Mouse (Mus musculus): ENCODE measurements around the gene Wnt10b.

The Wnt10b gene

GRCm38 (mm10) chr15:98796803-98797595 lies 19.0 kb upstream of the Wnt10b start:
- DNase-seq (ENCODE audit: low spot score in 2 of 2): no peak

- DNase-seq (ENCODE audit: low spot score in 2 of 2): no peak
Observed at GRCm38 (mm10) chr15:98793141-98793698, 15.3 kb upstream of the Wnt10b start.

- DNase-seq (ENCODE audit: low spot score in 2 of 2): no peak
Observed at GRCm38 (mm10) chr15:98792233-98793020, 14.5 kb upstream of the Wnt10b start.

- no peak for DNase-seq (ENCODE audit: low spot score in 2 of 2)
Observed at GRCm38 (mm10) chr15:98791771-98792170, 13.8 kb upstream of the Wnt10b start.

GRCm38 (mm10) chr15:98791221-98791620 lies 13.3 kb upstream of the Wnt10b start:
- no peak for DNase-seq (ENCODE audit: low spot score in 2 of 2)

- DNase-seq (ENCODE audit: low spot score in 2 of 2): no peak
Observed at GRCm38 (mm10) chr15:98790761-98791160, 12.8 kb upstream of the Wnt10b start.

GRCm38 (mm10) chr15:98789661-98790535 lies 11.9 kb upstream of the Wnt10b start, which contains the start of gene Wnt1:
Gene Wnt1 (plus strand): TSS chr15:98789857.
- DNase-seq (ENCODE audit: low spot score in 2 of 2): peak in 1 of 2 experiments; percentile 55

GRCm38 (mm10) chr15:98788972-98789660 lies 11.2 kb upstream of the Wnt10b start:
- DNase-seq (ENCODE audit: low spot score in 2 of 2): no peak

- no peak for DNase-seq (ENCODE audit: low spot score in 2 of 2)
Observed at GRCm38 (mm10) chr15:98787930-98788329, 10.0 kb upstream of the Wnt10b start.

GRCm38 (mm10) chr15:98785744-98786143 lies 7.8 kb upstream of the Wnt10b start:
- DNase-seq (ENCODE audit: low spot score in 2 of 2): no peak

- DNase-seq (ENCODE audit: low spot score in 2 of 2): no peak
Observed at GRCm38 (mm10) chr15:98781166-98781565, 3.2 kb upstream of the Wnt10b start.

GRCm38 (mm10) chr15:98780573-98780972 lies 2.6 kb upstream of the Wnt10b start:
- no peak for DNase-seq (ENCODE audit: low spot score in 2 of 2)

GRCm38 (mm10) chr15:98780075-98780474 lies 2.1 kb upstream of the Wnt10b start:
- DNase-seq (ENCODE audit: low spot score in 2 of 2): no peak

GRCm38 (mm10) chr15:98778806-98779205 lies 856 bp upstream of the Wnt10b start:
- DNase-seq (ENCODE audit: low spot score in 2 of 2): no peak

- DNase-seq (ENCODE audit: low spot score in 2 of 2): no peak
Observed at GRCm38 (mm10) chr15:98778191-98778770, 331 bp upstream of the Wnt10b start.

- DNase-seq (ENCODE audit: low spot score in 2 of 2): no peak
Observed at GRCm38 (mm10) chr15:98777005-98777616, 839 bp downstream of the Wnt10b start.

GRCm38 (mm10) chr15:98776280-98777004 lies 1.5 kb downstream of the Wnt10b start:
- DNase-seq (ENCODE audit: low spot score in 2 of 2): no peak

GRCm38 (mm10) chr15:98775533-98775932 lies 2.4 kb downstream of the Wnt10b start:
- no peak for DNase-seq (ENCODE audit: low spot score in 2 of 2)

- no peak for DNase-seq (ENCODE audit: low spot score in 2 of 2)
Observed at GRCm38 (mm10) chr15:98774096-98774495, 3.9 kb downstream of the Wnt10b start.

Measured in spleen, postnatal 14 days (tissue).